Mouse (Mus musculus) hindbrain, embryonic 15.5 days (tissue): ENCODE measurements at regions not wholly inside any gene's neighbourhood (a gene's known extent, or its start where the extent isn't known, plus 50 kb on each side); places are given as distances from the start of the nearest gene placed in this dataset.

Experiments
- ATAC-seq: fragments of 200-750 bp; cut with Nextera tagmentation; 2 replicates; pipeline ENCODE4 v1.8.0; 2017; ENCODE audit warnings: low read depth, moderate number of reproducible peaks, moderate TSS enrichment; ENCODE audit not compliant: low FRiP score
- H3K27ac ChIP-seq: fragments of 300-500 bp; sonication (generic); replicated peaks from 2 replicates; pipeline ENCODE4 v1.5.1; 2015; ENCODE audit warnings: mild to moderate bottlenecking, inconsistent platforms
- H3K27me3 ChIP-seq: fragments of 300-500 bp; sonication (generic); 2 replicates; pipeline ENCODE4 v1.6.1; 2015; ENCODE audit warnings: control low read depth, inconsistent platforms
- H3K36me3 ChIP-seq: fragments of 300-500 bp; sonication (generic); 2 replicates; pipeline ENCODE4 v1.6.1; 2015; ENCODE audit warnings: control low read depth, inconsistent platforms
- H3K4me1 ChIP-seq: fragments of 300-500 bp; sonication (generic); replicated peaks from 2 replicates; pipeline ENCODE4 v1.6.1; 2015; ENCODE audit warnings: control low read depth, inconsistent platforms
- H3K4me2 ChIP-seq: fragments of 300-500 bp; sonication (generic); 2 replicates; pipeline ENCODE4 v1.6.1; 2015; ENCODE audit warnings: moderate library complexity, mild to moderate bottlenecking, inconsistent platforms
- H3K4me3 ChIP-seq: fragments of 300-500 bp; sonication (generic); 2 replicates; pipeline ENCODE4 v1.5.1; 2015; ENCODE audit warnings: mild to moderate bottlenecking, inconsistent platforms
- H3K9ac ChIP-seq: fragments of 300-500 bp; sonication (generic); 2 replicates; pipeline ENCODE4 v1.6.1; 2015; ENCODE audit warnings: inconsistent platforms
- H3K9me3 ChIP-seq: fragments of 300-500 bp; sonication (generic); 2 replicates; pipeline ENCODE4 v1.6.1; 2016; ENCODE audit warnings: control low read depth, inconsistent platforms
- WGBS: fragments of 180-500 bp; shearing (Covaris S2); methylation state at CpG from one replicate; pipeline ENCODE4 v1.1.7; 2015; 5-methylcytosine and 5-hydroxymethylcytosine counted together

GRCm38 (mm10) chr10:122569546-122570202 lies 108.9 kb upstream of the Ppm1h start:
- 0 out of 2 replicates have a peak, but pooled peaks cover 5% of the 10 kb centered on the region for H3K4me1 ChIP-seq
- H3K9ac ChIP-seq = no peak overlapping the region
- no peaks in the 10 kb centered on the region for H3K9me3 ChIP-seq
- H3K4me3 ChIP-seq = no peak overlapping the region
- no peak overlapping the region for H3K4me2 ChIP-seq
- no peaks in the 10 kb centered on the region for H3K36me3 ChIP-seq
- no peak overlapping the region for H3K27ac ChIP-seq
- ATAC-seq = no peak
- WGBS = 60% methylated on average over 13 of the region's 13 CpGs
- no peaks in the 10 kb centered on the region for H3K27me3 ChIP-seq

GRCm38 (mm10) chr10:122570909-122571551 lies 107.5 kb upstream of the Ppm1h start:
- Histone ChIP-seq H3K36me3 (no peaks in the 10 kb centered on the region), H3K27me3 (no peaks in the 10 kb centered on the region), H3K9me3 (no peaks in the 10 kb centered on the region), H3K4me1 (0 out of 2 replicates have a peak, but pooled peaks cover 5% of the 10 kb centered on the region), H3K27ac (no peak overlapping the region), H3K9ac (no peak overlapping the region), H3K4me3 (no peak overlapping the region), H3K4me2 (no peak overlapping the region)
- WGBS = 51% methylated on average over 13 of the region's 13 CpGs
- 0 out of 2 replicates have a peak, but pooled peaks have one; percentile 30 for ATAC-seq

GRCm38 (mm10) chr10:122576171-122577063 lies 102.1 kb upstream of the Ppm1h start:
- H3K36me3 ChIP-seq = no peaks in the 10 kb centered on the region
- no peak overlapping the region for H3K9ac ChIP-seq
- no peak overlapping the region for H3K27ac ChIP-seq
- H3K27me3 ChIP-seq = no peaks in the 10 kb centered on the region
- no peaks in the 10 kb centered on the region for H3K9me3 ChIP-seq
- no peaks in the 10 kb centered on the region for H3K4me1 ChIP-seq
- 93% methylated on average over 8 of the region's 8 CpGs for WGBS
- ATAC-seq = no peak
- no peak overlapping the region for H3K4me2 ChIP-seq
- H3K4me3 ChIP-seq = no peak overlapping the region

GRCm38 (mm10) chr10:122578209-122579001 lies 100.2 kb upstream of the Ppm1h start:
- Histone ChIP-seq H3K4me1 (no peaks in the 10 kb centered on the region), H3K9me3 (no peaks in the 10 kb centered on the region), H3K36me3 (no peaks in the 10 kb centered on the region), H3K27me3 (no peaks in the 10 kb centered on the region), H3K4me3 (no peak overlapping the region), H3K27ac (no peak overlapping the region), H3K9ac (no peak overlapping the region), H3K4me2 (no peak overlapping the region)
- no peak for ATAC-seq
- WGBS = 67% methylated on average over 24 of the region's 24 CpGs

GRCm38 (mm10) chr10:122581096-122581495 lies 97.5 kb upstream of the Ppm1h start:
- Histone ChIP-seq H3K4me1 (no peaks in the 10 kb centered on the region), H3K9me3 (no peaks in the 10 kb centered on the region), H3K27ac (no peak overlapping the region), H3K9ac (no peak overlapping the region), H3K27me3 (no peaks in the 10 kb centered on the region), H3K4me2 (no peak overlapping the region), H3K4me3 (no peak overlapping the region), H3K36me3 (no peaks in the 10 kb centered on the region)
- ATAC-seq = no peak
- 90% methylated on average over 7 of the region's 7 CpGs for WGBS

GRCm38 (mm10) chr10:122587541-122587940 lies 91.0 kb upstream of the Ppm1h start:
- WGBS = 67% methylated on average over 3 of the region's 3 CpGs
- Histone ChIP-seq H3K36me3 (no peaks in the 10 kb centered on the region), H3K27ac (no peak overlapping the region), H3K9ac (no peak overlapping the region), H3K4me3 (no peak overlapping the region), H3K4me2 (no peak overlapping the region), H3K9me3 (no peaks in the 10 kb centered on the region), H3K4me1 (no peaks in the 10 kb centered on the region), H3K27me3 (no peaks in the 10 kb centered on the region)
- ATAC-seq = no peak

- no peak overlapping the region for H3K9ac ChIP-seq
- ATAC-seq = no peak
- no peaks in the 10 kb centered on the region for H3K36me3 ChIP-seq
- H3K27ac ChIP-seq = no peak overlapping the region
- H3K9me3 ChIP-seq = no peaks in the 10 kb centered on the region
- 0 out of 2 replicates have a peak, but pooled peaks cover 3% of the 10 kb centered on the region for H3K4me1 ChIP-seq
- H3K27me3 ChIP-seq = no peaks in the 10 kb centered on the region
- no peak overlapping the region for H3K4me3 ChIP-seq
- H3K4me2 ChIP-seq = no peak overlapping the region
- WGBS = 94% methylated on average over 2 of the region's 2 CpGs
Observed at GRCm38 (mm10) chr10:122599511-122599910, 79.1 kb upstream of the Ppm1h start.

GRCm38 (mm10) chr10:122602394-122602793 lies 76.2 kb upstream of the Ppm1h start:
- 0 out of 2 replicates have a peak, but pooled peaks have one; percentile 59 for ATAC-seq

GRCm38 (mm10) chr10:122603960-122604359 lies 74.6 kb upstream of the Ppm1h start:
- no peaks in the 10 kb centered on the region for H3K9me3 ChIP-seq
- no peak overlapping the region for H3K9ac ChIP-seq
- no peak overlapping the region for H3K4me3 ChIP-seq
- H3K27me3 ChIP-seq = no peaks in the 10 kb centered on the region
- no peak overlapping the region for H3K27ac ChIP-seq
- H3K4me2 ChIP-seq = no peak overlapping the region
- ATAC-seq = no peak
- no peaks in the 10 kb centered on the region for H3K36me3 ChIP-seq
- H3K4me1 ChIP-seq = 0 out of 2 replicates have a peak, but pooled peaks cover 3% of the 10 kb centered on the region
- WGBS = 55% methylated on average over 1 of the region's 1 CpGs

More at GRCm38 (mm10) chr10:122602394-122602793, 76.2 kb upstream of the Ppm1h start:
- WGBS = 18% methylated on average over 6 of the region's 6 CpGs
- Histone ChIP-seq H3K4me1 (0 out of 2 replicates have a peak, but pooled peaks cover 3% of the 10 kb centered on the region), H3K9ac (no peak overlapping the region), H3K4me3 (no peak overlapping the region), H3K4me2 (no peak overlapping the region), H3K36me3 (no peaks in the 10 kb centered on the region), H3K27me3 (no peaks in the 10 kb centered on the region), H3K9me3 (no peaks in the 10 kb centered on the region), H3K27ac (peak overlapping the region; percentile 13)

GRCm38 (mm10) chr10:122613281-122613680 lies 65.3 kb upstream of the Ppm1h start:
- no peak overlapping the region for H3K4me3 ChIP-seq
- no peak overlapping the region for H3K27ac ChIP-seq
- 79% methylated on average over 2 of the region's 2 CpGs for WGBS
- no peaks in the 10 kb centered on the region for H3K4me1 ChIP-seq
- H3K9ac ChIP-seq = no peak overlapping the region
- H3K9me3 ChIP-seq = no peaks in the 10 kb centered on the region
- H3K36me3 ChIP-seq = no peaks in the 10 kb centered on the region
- no peak overlapping the region for H3K4me2 ChIP-seq
- no peak for ATAC-seq
- no peaks in the 10 kb centered on the region for H3K27me3 ChIP-seq

GRCm38 (mm10) chr10:122613891-122614290 lies 64.7 kb upstream of the Ppm1h start:
- no peak overlapping the region for H3K27ac ChIP-seq
- H3K36me3 ChIP-seq = no peaks in the 10 kb centered on the region
- 79% methylated on average over 2 of the region's 2 CpGs for WGBS
- no peaks in the 10 kb centered on the region for H3K9me3 ChIP-seq
- no peaks in the 10 kb centered on the region for H3K27me3 ChIP-seq
- H3K4me3 ChIP-seq = no peak overlapping the region
- no peak overlapping the region for H3K4me2 ChIP-seq
- no peaks in the 10 kb centered on the region for H3K4me1 ChIP-seq
- H3K9ac ChIP-seq = no peak overlapping the region
- no peak for ATAC-seq
